Mouse (Mus musculus) testis, adult 2 months (tissue): Measurements from ENCODE around the gene Olfr1303. TPM values are rescaled to one million over a fixed set of nuclear protein-coding genes. Genes with fewer than 3 reads are reported as not detected.

ENCODE experiments used
- H3K27ac ChIP-seq: fragments of 200-500 bp; 2 replicates; pipeline ENCODE4 v1.5.1; 2012; ENCODE audit warnings: low read depth, low read length; ENCODE audit not compliant: control insufficient read depth, insufficient read depth
- H3K27me3 ChIP-seq: fragments of 200-500 bp; 2 replicates; pipeline ENCODE4 v1.6.1; 2012; ENCODE audit warnings: mild to moderate bottlenecking, low read length, moderate library complexity; ENCODE audit not compliant: control insufficient read depth, insufficient read depth
- H3K36me3 ChIP-seq: fragments of 200-500 bp; 2 replicates; pipeline ENCODE4 v1.6.1; 2012; ENCODE audit warnings: mild to moderate bottlenecking, low read length; ENCODE audit not compliant: control insufficient read depth, insufficient read depth
- H3K4me1 ChIP-seq: fragments of 200-500 bp; 2 replicates; pipeline ENCODE4 v1.6.1; 2012; ENCODE audit warnings: low read length; ENCODE audit not compliant: control insufficient read depth, insufficient read depth
- H3K4me3 ChIP-seq: fragments of 200-500 bp; 2 replicates; pipeline ENCODE4 v1.5.1; 2012; ENCODE audit warnings: low read depth, mild to moderate bottlenecking, low read length, moderate library complexity, mixed read lengths; ENCODE audit not compliant: control insufficient read depth
- CTCF ChIP-seq: fragments of 200-500 bp; IDR thresholded peaks from 2 replicates; pipeline ENCODE4 v1.5.1; 2012; ENCODE audit warnings: low read depth, mild to moderate bottlenecking, inconsistent platforms, low read length, moderate library complexity; ENCODE audit not compliant: control insufficient read depth, insufficient read depth, insufficient replicate concordance
- POLR2A ChIP-seq: fragments of 200-500 bp; IDR thresholded peaks from 2 replicates; pipeline ENCODE4 v1.6.1; 2012; ENCODE audit warnings: low read depth, mild to moderate bottlenecking, inconsistent platforms, low read length, moderate library complexity; ENCODE audit not compliant: control insufficient read depth
- polyA plus RNA-seq: library from polyadenylated mRNA; depleted of rRNA; stranded (reverse); fragments of >200 nt; gene quantifications from 2 replicates; pipeline ENCODE4 v1.2.3, GENCODE M21; 2012; rRNA removed

Olfr1303 gene
- polyA plus RNA-seq, result not detected in 2 replicates

GRCm38 (mm10) chr2:111820240-111820639 is at the start of gene Olfr1303:
Gene Olfr1303 (minus strand): TSS chr2:111820340.
- no peaks in the 10 kb centered on the region for H3K4me1 ChIP-seq
- no peaks in the 10 kb centered on the region for H3K36me3 ChIP-seq
- no peak within 1 kb of the TSS for H3K27ac ChIP-seq
- no peaks in the 10 kb centered on the region for H3K27me3 ChIP-seq
- no peak within 1 kb of the TSS for H3K4me3 ChIP-seq
- TF ChIP-seq POLR2A, result no peak
- no peak for TF ChIP-seq CTCF

- Histone ChIP-seq H3K27me3 (no peaks in the 10 kb centered on the region), H3K27ac (no peak overlapping the region), H3K4me3 (no peak overlapping the region), H3K36me3 (no peaks in the 10 kb centered on the region), H3K4me1 (no peaks in the 10 kb centered on the region)
- TF ChIP-seq CTCF (no peak), POLR2A (no peak)
Observed at GRCm38 (mm10) chr2:111812936-111813335, 7.2 kb downstream of the Olfr1303 start.

- H3K27me3 ChIP-seq, result no peaks in the 10 kb centered on the region
- H3K36me3 ChIP-seq, result no peaks in the 10 kb centered on the region
- H3K4me1 ChIP-seq, result no peaks in the 10 kb centered on the region
- H3K4me3 ChIP-seq, result no peak within 1 kb of the TSS
- no peak for TF ChIP-seq POLR2A
- no peak within 1 kb of the TSS for H3K27ac ChIP-seq
Observed at GRCm38 (mm10) chr2:111777129-111777528, 43.0 kb downstream of the Olfr1303 start, which contains the start of gene Olfr1302. Gene Olfr1302 (plus strand): TSS chr2:111777429.

Other genes starting within 250 kb of the Olfr1303 start
- not detected in 2 replicates for gene Olfr1297, start 193.8 kb downstream of the Olfr1303 start, polyA plus RNA-seq
- not detected in 2 replicates for gene Olfr1298, start 171.1 kb downstream of the Olfr1303 start, polyA plus RNA-seq
- not detected in 2 replicates for gene Olfr1299, start 158.9 kb downstream of the Olfr1303 start, polyA plus RNA-seq
- not detected in 2 replicates for gene Olfr1301, start 69.3 kb downstream of the Olfr1303 start, polyA plus RNA-seq
- gene Olfr1302, start 42.9 kb downstream of the Olfr1303 start, polyA plus RNA-seq, result not detected in 2 replicates
- not detected in 2 replicates for gene Olfr1305, start 56.8 kb upstream of the Olfr1303 start, polyA plus RNA-seq
- not detected in 2 replicates for gene Olfr1306, start 95.9 kb upstream of the Olfr1303 start, polyA plus RNA-seq
- gene Olfr1307, start 129.1 kb upstream of the Olfr1303 start, polyA plus RNA-seq, result not detected in 2 replicates
- gene Olfr1308, start 144.6 kb upstream of the Olfr1303 start, polyA plus RNA-seq, result not detected in 2 replicates
- gene Olfr1309, start 169.9 kb upstream of the Olfr1303 start, polyA plus RNA-seq, result not detected in 2 replicates
- not detected in 2 replicates for gene Olfr1310, start 192.4 kb upstream of the Olfr1303 start, polyA plus RNA-seq
- not detected in 2 replicates for gene Olfr1311, start 204.1 kb upstream of the Olfr1303 start, polyA plus RNA-seq
- not detected in 2 replicates for gene Olfr1312, start 229.9 kb upstream of the Olfr1303 start, polyA plus RNA-seq